In the genomic region with DNA sequence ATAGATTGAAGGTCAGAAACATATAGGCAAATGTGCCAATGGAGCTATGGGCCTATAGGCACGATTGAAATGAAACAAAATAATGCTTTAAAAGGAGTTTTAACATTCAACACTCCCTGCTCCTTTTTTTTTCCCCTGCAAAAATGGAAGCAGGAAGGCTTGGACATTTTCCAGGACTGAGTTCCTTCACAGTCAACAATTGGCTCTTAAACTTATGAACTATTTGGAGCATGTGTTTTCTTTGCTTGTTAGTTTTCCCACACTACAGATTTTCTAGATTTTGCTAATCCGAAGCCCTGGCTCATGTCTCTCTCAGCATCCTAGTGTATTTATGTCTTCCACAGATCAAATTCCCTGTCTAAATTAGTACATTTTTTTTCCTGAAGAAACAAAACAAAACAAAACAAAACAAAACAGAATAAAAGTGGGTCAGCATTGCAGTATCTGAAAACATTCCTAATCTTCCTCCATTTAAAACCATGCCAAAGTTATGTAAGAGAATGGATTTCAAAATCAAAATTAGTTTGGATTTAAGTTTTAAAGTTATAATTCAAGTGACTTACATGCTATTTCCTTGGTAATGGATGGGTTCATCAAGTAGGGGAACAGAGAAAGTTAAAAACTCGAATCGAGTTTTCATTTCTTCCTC, we compare ENCODE assay signal across 13 mouse cellular contexts. TPM values are rescaled to one million over a fixed set of nuclear protein-coding genes. Genes with fewer than 3 reads are reported as not detected.
DNase-seq lines count a peak whose midpoint lies in the region; ATAC-seq lines count a peak whose summit lies in the region.
"Had no signal": no experiment of that assay in that cellular context is flagged by ENCODE, and none has a peak within 500 bp of the region (broad histone marks: within the 10 kb centered on the region; RNA-seq: fewer than 3 reads in every experiment).

No protein-coding gene starts in this region.

- no peaks in the 10 kb centered on the region for H3K27me3 ChIP-seq in lung, embryonic 16.5 days (ENCODE audit: control insufficient read depth, insufficient read depth, low read depth, low read length)

- no peaks in the 10 kb centered on the region; the same call in 1 of the 2 replicates for H3K4me1 ChIP-seq in lung, embryonic 16.5 days (replicated peaks; ENCODE audit: control insufficient read depth, insufficient read depth, low read length)
- H3K4me1 ChIP-seq: midbrain, embryonic 10.5 days had no signal

- H3K36me3 ChIP-seq in lung, embryonic 16.5 days (ENCODE audit: control insufficient read depth, insufficient read depth, low read length) = no peaks in the 10 kb centered on the region
- H3K36me3 ChIP-seq: midbrain, embryonic 10.5 days had no signal

- ATAC-seq in lung, embryonic 16.5 days (ENCODE audit: low read depth) = peak; percentile 68

- intact Hi-C loops in heart, postnatal 25 days (cut with DNase I) = loop anchor here (5.0 kb wide), 1 partner anchor 75 kb away; no protein-coding TSS in a partner anchor

- peak overlapping the region; percentile 56 for H3K27ac ChIP-seq in lung, embryonic 16.5 days (ENCODE audit: low read length)
- H3K27ac ChIP-seq: hindbrain, embryonic 14.5 days; liver, embryonic 14.5 days; midbrain, embryonic 10.5 days had no signal

- no peak overlapping the region for H3K4me3 ChIP-seq in lung, embryonic 16.5 days (ENCODE audit: low read length)
- H3K4me3 ChIP-seq: midbrain, embryonic 10.5 days had no signal

- DNase-seq in heart, adult 8-10 months (ENCODE audit: low spot score) = peak; percentile 71
- no peak for DNase-seq in heart, postnatal 25 days (ENCODE audit: low spot score)
- peak; percentile 47 for DNase-seq in Muller cell, postnatal 12 days (ENCODE audit: inconsistent ontology term)
- peak; percentile 32 for DNase-seq in fibroblast of lung, adult 2 months (ENCODE audit: low read depth)
- no peak for DNase-seq in spleen, adult 18-20 months
- DNase-seq in frontal cortex, postnatal 14 days (ENCODE audit: low spot score in 2 of 2) = no peak
- DNase-seq: adrenal gland, postnatal 10 days; gastrocnemius, postnatal 36 days; thymus, postnatal 25 days had no signal

- no peak overlapping the region for H3K9ac ChIP-seq in lung, embryonic 16.5 days (ENCODE audit: low read length)
- H3K9ac ChIP-seq: hindbrain, embryonic 14.5 days; liver, embryonic 14.5 days had no signal

- no peak overlapping the region for H3K4me2 ChIP-seq in lung, embryonic 16.5 days (ENCODE audit: low read depth, low read length)
- H3K4me2 ChIP-seq: hindbrain, embryonic 14.5 days had no signal

- no peaks in the 10 kb centered on the region for H3K9me3 ChIP-seq in lung, embryonic 16.5 days (ENCODE audit: control insufficient read depth, low read length)
- H3K9me3 ChIP-seq: midbrain, embryonic 10.5 days had no signal

- WGBS in lung, embryonic 16.5 days = 48% methylated on average over 4 of the region's 4 CpGs

RNA-seq across cellular contexts. Expression of a gene that starts 43.5 kb away (rescaled TPM):
- total RNA-seq in heart, adult 8-10 months (2022) = under 1 TPM; 0.57 to 1.00 (median 0.75) TPM
- 1 to 10 TPM in 1 of 2 experiments, under 1 TPM in 1; 0.73 to 1.0 TPM for total RNA-seq in heart, postnatal 25 days (2021)
- polyA plus RNA-seq in lung, embryonic 16.5 days (2015; fragmentation: Nextera tagmentation; extraction: Ambion mirVana) = 0.25 and 0.35 TPM in 2 replicates

Comparison
In these comparisons a context has a peak if more than half of its experiments do, and no peak if none do; other contexts are left out.
1. DNase-seq: peak in heart, adult 8-10 months (single experiment), Muller cell, postnatal 12 days (single experiment) and fibroblast of lung, adult 2 months (single experiment); none in heart, postnatal 25 days (single experiment), spleen, adult 18-20 months (0 of 2) and frontal cortex, postnatal 14 days (0 of 2).